Mouse (Mus musculus) spleen, adult 2 months (tissue): ENCODE measurements around the gene H2afy.

ENCODE experiments used
- CTCF ChIP-seq: fragments of 200-500 bp; IDR thresholded peaks from 2 replicates; pipeline ENCODE4 v1.5.1; 2011; ENCODE audit warnings: mild to moderate bottlenecking, inconsistent platforms; ENCODE audit not compliant: insufficient read depth, insufficient read length, insufficient replicate concordance; ENCODE audit errors: extremely low read depth
- POLR2A ChIP-seq: fragments of 200-500 bp; IDR thresholded peaks from 2 replicates; pipeline ENCODE4 v1.6.1; 2011; ENCODE audit warnings: low read depth, low read length, inconsistent platforms

DNA sequence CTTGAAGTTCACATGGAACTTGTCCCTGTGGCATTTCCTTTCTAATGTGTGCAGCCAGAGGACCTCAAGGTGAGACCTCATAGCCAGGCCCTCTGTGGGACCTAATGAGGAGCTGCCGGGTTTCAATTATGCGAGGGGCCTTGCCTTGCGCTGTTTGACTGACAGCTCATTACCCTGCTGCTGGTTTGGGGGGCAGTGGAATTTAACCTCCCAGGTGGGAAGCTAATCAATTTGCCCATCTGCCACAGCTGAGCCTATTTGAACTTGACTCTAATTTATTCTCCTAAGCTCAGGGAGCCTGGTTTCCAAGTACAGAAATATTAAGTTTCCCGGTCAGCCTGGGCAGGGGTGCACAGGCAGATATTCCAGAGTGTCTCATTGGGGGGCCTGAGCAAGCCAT is 67.6 kb downstream of the H2afy start:
- no peak for TF ChIP-seq CTCF
- TF ChIP-seq POLR2A: no peak
